Mouse (Mus musculus) adrenal gland, adult 2 months (tissue): ENCODE measurements at regions not wholly inside any gene's neighbourhood (a gene's known extent, or its start where the extent isn't known, plus 50 kb on each side); places are given as distances from the start of the nearest gene placed in this dataset.

ENCODE experiments used
- DNase-seq: peaks from one replicate; pipeline ENCODE4 v3.0.0; 2021

GRCm38 (mm10) chr13:90584766-90585165, 320.4 kb downstream of the Atp6ap1l start:
- no peak for DNase-seq

DNA sequence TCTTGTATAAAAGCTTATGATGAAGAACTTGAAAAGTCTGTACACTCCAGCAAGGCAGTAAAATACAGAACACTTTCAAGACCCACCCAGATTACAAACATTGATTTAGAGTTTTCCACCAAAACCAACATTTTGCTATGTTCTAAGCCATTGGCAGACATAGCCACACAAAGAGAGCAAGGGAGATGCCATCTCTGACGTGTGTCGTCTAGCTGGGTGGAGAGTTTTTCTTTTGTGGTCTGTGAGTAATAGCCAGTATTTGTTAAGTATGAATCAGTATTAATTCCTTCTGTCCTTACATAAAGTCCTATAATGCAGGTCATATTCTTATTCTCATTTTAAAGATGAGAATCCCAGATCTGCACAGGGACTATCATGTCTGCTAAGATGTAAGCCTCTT, 329.8 kb downstream of the Atp6ap1l start:
- DNase-seq: no peak

- no peak for DNase-seq
These were observed 332.6 kb downstream of the Atp6ap1l start for GRCm38 (mm10) chr13:90572580-90572979.

GRCm38 (mm10) chr13:90563183-90563840, 341.8 kb downstream of the Atp6ap1l start:
- no peak for DNase-seq

DNA sequence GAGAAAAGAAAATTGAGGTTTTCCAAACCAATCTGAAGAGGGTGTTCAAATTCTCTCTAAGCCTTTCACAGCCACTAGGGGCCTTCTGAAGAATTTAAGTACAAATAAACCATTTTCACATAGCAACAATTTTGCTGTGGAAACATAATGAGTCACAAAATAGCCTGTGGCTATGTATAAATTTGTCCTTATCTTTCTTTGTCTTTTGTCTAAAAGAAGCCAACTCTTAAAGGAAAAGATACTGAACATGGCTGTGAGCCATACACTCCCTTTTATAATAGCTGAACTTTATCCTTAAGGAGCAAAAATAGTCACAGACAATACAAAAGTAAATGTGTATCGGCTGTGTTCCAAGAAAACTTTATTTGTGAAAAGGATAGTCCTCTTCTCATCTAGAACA, 345.1 kb downstream of the Atp6ap1l start:
- DNase-seq: no peak

- no peak for DNase-seq
These were observed 345.7 kb downstream of the Atp6ap1l start for GRCm38 (mm10) chr13:90559481-90559880.

DNA sequence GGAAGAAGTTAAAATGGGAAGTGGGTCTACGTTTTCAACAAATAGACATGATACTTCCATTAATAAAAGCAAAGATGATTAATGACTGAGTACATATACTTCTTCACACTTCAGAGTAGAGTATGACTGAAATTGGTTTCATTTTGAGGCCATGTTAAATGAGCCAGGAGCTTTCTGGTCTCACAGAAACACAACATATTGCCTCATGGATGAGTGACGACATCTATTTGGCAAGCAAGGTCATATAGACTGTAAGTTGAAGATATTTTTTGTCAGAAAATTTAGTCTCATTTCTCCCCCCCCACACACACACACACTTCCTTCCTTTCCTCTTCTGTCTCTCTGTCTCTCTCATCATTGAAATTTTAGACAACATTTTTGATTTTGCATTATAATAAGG, 354.0 kb downstream of the Atp6ap1l start:
- no peak for DNase-seq

DNA sequence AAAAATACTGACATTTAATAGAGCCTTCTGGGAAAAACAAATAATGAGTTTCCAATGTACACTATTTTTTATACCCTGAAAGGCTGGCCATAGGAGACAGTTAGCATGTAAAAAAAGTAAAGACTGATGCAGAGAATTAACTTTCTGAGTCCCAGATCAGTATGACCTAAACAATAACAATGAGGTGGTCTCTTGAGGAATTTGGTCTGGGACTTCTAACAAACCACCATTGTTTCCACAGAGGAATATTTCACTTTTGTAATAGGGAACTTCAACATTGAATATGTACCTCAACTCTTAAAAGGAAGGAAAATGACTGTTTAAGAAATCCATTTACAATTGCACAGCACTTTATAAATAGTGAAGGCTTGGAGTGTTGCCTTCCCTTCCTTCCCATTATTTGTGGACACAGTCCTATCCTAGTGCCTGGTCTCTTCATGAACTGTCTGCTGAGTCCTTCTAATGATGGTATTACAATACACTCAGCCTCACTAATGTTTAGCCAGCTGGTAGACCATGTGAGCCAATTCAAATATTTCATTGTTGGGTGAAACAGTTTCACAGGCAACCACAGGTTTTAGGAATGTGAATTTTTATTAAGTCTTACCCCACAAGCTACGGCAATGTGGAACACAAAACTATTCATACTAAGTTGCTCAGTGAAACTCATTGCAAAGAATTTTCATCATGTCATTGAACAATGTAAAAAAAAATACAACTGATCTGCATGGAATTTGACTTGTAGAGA, 358.7 kb downstream of the Atp6ap1l start:
- DNase-seq: no peak

DNA sequence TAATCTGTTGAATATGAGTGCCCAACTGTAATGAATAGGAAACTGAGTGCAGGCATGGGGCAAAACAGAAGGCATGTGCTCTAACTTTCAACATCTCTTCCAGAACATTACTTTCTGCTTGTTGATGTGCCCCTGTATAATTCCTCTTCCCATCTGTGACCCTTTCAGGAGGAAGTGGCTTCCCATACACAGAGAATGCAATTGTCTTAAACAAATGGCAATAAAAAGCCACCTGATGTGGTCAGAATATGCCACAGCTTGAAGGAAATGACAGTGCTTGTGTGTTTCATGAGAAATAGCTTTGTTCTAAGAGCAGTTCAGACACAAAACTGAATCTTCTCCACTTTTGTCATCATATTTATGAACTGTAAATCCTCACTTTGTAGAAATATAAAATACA, 359.3 kb downstream of the Atp6ap1l start:
- DNase-seq: no peak

- DNase-seq: no peak
These were observed 367.6 kb downstream of the Atp6ap1l start for GRCm38 (mm10) chr13:90537525-90537924.

DNA sequence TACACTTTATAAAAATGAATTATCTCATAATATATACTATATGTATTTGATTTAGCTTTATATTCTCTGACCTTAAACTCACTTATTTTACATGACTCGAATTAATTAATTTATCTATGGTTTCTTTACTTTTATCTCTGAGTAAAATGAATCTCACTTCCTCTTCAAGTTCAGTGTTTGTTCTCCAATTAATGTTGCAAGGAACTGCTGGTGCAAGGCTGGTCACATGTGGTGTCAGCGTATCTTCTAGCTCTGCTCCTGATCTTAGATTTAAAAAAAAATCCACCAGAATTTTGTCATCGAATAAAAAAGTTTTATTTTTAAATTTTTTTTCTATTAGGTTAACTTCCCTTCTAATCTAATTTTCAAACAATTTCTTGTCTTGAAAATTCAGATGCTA, 378.2 kb downstream of the Atp6ap1l start:
- no peak for DNase-seq

GRCm38 (mm10) chr13:90525801-90526200, 379.4 kb downstream of the Atp6ap1l start:
- no peak for DNase-seq

GRCm38 (mm10) chr13:90521758-90522245, 383.4 kb downstream of the Atp6ap1l start:
- DNase-seq: no peak

DNA sequence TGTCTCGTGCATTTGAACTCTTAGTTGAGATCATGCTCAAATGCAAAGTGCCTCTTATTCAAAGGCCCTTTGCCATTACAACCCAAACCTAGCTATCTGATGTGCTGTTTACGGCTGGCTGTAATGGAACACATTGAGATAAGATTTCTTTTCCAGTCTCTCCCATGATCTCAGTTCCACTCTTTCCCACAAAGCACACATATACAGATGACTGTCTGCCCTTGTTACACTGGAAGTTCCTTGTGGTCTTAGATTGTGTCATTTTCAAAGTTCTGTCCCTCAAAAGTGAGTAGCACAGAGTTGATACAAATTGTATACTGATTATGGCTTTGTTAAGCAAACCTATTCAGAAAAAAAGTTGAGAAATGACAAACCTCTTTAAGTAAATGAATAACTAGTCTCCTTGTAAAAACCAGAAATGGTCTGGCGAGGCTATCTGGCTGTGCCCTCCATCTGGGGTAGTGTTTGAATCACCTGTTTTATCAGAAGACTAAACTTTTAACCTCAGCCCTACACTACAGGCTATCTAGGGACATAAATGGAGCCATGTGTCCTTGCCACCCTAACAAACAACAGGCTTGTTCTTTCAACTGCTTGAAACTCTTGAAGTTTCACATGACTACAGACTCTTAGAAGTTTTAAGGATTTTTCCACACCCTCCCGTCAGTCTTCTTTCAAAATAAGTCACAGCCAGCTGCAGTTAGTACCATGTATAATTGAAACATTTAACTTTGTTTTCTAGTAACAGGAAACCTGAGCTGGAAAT, 384.0 kb downstream of the Atp6ap1l start:
- DNase-seq: no peak

DNA sequence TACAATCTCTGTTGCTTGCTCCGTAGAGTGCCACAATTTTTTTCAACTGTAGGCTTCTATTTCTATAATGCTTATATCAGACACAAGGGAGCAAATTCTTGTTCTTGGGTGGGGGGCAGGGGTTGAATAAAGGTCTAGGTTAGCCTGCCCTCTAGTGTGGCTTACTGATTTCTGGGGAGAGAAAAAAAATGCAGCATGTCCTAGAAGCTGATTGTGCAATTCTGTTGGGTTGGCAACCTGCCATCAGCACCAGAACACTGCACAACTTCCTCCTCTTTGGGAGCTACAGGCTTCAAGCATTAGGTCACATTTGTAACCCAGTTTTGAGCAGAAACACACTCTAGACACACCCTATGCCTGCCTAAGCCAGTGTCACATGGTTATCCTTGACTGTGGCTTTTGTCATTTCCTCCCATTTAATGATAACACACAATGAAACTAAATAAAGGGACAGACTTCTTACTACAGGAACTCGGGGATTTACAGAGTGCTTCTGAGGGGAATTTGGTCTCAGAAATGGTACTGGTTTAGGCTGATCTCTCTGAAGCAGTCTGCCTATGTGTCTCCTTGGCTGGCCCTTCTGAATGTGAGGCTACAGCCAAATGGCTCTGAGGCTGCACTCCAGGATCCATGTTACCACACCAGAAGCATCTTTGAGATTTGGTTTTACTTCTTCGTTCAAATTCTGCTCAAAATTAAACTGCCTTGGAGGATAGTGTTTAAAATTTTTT, 389.2 kb downstream of the Atp6ap1l start:
- DNase-seq: peak; percentile 91

DNA sequence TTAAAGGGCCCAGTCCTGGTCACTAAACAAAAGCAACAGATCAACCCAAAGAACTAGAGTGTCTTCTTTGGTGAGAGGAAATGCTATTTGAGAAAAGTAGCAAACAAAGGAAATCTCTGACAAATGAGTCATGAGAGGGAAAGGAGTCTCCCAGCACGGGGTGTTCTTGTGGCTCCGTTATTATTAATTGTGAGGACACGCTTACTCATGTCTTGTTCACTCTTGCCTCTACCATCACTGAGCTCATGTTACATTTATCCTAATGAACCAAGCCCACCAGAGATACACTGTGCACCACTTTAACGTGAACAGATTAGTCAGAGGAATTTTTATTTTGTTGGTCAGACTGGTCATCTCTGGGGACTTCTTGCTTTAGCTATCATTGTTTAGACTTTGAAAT, 391.3 kb downstream of the Atp6ap1l start:
- DNase-seq: no peak

GRCm38 (mm10) chr13:90512786-90513401, 392.3 kb downstream of the Atp6ap1l start:
- DNase-seq: no peak

DNA sequence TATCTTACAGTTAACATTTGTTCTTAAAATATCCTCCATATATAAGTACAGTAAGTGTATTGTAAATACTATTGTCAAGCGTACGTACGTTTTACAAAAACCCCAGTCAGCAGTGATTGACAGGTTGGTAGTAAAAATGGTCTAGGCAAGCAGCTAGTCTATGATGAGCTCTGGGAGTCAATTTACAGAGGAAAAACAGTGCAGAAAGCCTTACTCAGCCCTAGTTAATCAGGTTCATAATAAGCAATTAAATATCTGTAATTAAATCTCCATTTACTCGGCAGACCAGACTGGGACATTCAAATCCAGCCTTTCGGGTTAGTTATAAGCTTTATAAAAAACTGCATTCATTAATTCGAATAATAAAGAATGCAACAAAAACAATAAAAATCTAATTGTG, 394.7 kb downstream of the Atp6ap1l start:
- no peak for DNase-seq

GRCm38 (mm10) chr13:90503188-90503587, 402.0 kb downstream of the Atp6ap1l start:
- no peak for DNase-seq

GRCm38 (mm10) chr13:90502141-90502540, 403.0 kb downstream of the Atp6ap1l start:
- peak; percentile 10 for DNase-seq

DNA sequence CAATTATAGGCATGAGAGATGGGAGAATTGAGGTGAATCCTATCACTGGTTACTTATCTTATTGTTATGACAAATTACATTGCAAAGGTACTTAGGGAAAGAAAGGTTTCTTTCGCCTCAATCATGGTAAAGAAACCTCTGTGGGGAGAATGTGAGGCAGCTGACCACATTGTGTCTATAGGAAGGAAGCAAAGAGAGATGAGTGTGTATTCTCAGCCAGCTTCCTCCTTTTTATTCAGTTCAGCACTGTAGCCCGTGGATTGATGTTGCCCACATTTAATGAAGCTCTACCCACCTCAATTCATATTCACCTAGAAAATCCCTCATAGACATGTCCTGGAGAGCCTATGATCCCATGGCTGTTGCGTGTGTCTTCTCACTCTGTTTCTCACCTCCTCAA, 406.2 kb downstream of the Atp6ap1l start:
- no peak for DNase-seq

DNA sequence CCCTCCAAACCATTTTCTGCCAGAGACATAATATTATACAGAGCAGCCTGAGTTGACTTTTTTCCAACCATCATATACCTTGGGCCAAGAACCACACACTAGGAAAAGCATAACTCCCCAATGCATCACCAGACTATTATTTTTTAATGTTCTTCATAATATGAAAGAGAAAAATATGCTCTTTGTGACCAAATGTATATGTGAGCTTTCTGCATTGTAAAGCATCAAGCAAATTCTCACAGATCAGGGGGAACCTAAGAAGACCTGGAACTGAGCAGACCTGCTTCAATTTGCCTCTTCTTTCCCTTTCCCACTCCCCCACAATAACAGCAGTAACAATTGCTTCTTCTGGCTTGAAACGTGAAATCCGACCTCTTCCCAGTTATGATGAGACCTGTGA, 407.6 kb downstream of the Atp6ap1l start:
- no peak for DNase-seq
